Mouse (Mus musculus) CH12.LX (cell line): ENCODE results near the gene Ints3. TPM values are rescaled to one million over a fixed set of nuclear protein-coding genes. Genes with fewer than 3 reads are reported as not detected.

ENCODE experiments used
- DNase-seq: peaks from one replicate; pipeline ENCODE4 v3.0.0-alpha.2; 2013; ENCODE audit errors: extremely low read depth
- H3K27ac ChIP-seq: 2 replicates; pipeline ENCODE4 v1.5.1; 2012; ENCODE audit warnings: low read depth, mild to moderate bottlenecking, control low read depth, moderate library complexity; ENCODE audit not compliant: insufficient read depth
- H3K27me3 ChIP-seq: replicated peaks from 2 replicates; pipeline ENCODE3; 2012; ENCODE audit warnings: inconsistent platforms
- H3K36me3 ChIP-seq, 2 experiments: replicated peaks in 1 of 2; 2 replicates each; pipeline versions ENCODE3 to v1.6.1; 2012; ENCODE audit warnings: inconsistent platforms in 1 of 2, low read length in 1 of 2, mild to moderate bottlenecking in 1 of 2, mixed read lengths in 1 of 2, moderate library complexity in 1 of 2; ENCODE audit not compliant: control insufficient read depth in 1 of 2, insufficient read depth in 1 of 2
- H3K4me1 ChIP-seq, 2 experiments: 2 replicates each; pipeline ENCODE4 v1.6.1; 2012; ENCODE audit warnings: inconsistent platforms in 1 of 2, moderate library complexity in 1 of 2; ENCODE audit not compliant: insufficient read depth in 2 of 2, control insufficient read depth in 1 of 2
- H3K4me2 ChIP-seq: 2 replicates; pipeline ENCODE4 v1.6.1; 2012; ENCODE audit warnings: low read depth, mild to moderate bottlenecking, control low read depth; ENCODE audit not compliant: poor library complexity, insufficient read depth, severe bottlenecking
- H3K4me3 ChIP-seq, 3 experiments: fragments of 150-350 bp in 1 of 3; sonication (generic) in 1 of 3; replicated peaks in 1 of 3; 2 replicates each; pipeline versions ENCODE3 to v1.5.1; 2011 to 2012; ENCODE audit warnings: low read depth in 2 of 3, low read length in 2 of 3, mild to moderate bottlenecking in 2 of 3, moderate library complexity in 2 of 3, control low read depth in 1 of 3, improper control_type of control experiment in 1 of 3, inconsistent platforms in 1 of 3, mixed read lengths in 1 of 3; ENCODE audit not compliant: poor library complexity in 1 of 3
- H3K79me2 ChIP-seq: replicated peaks from 2 replicates; pipeline ENCODE4 v1.6.1; 2012; ENCODE audit warnings: mild to moderate bottlenecking, moderate library complexity; ENCODE audit not compliant: control insufficient read depth, poor library complexity, insufficient read depth, severe bottlenecking; ENCODE audit errors: extremely low read depth
- H3K9ac ChIP-seq: 2 replicates; pipeline ENCODE4 v1.6.1; 2012; ENCODE audit warnings: low read depth, mild to moderate bottlenecking, control low read depth, moderate library complexity; ENCODE audit not compliant: insufficient read depth
- H3K9me3 ChIP-seq: replicated peaks from 2 replicates; pipeline ENCODE3; 2012; ENCODE audit warnings: low read length, inconsistent platforms, mixed read lengths
- CTCF ChIP-seq, 2 experiments: IDR thresholded peaks in 1 of 2; conservative IDR thresholded peaks in 1 of 2; 2 replicates each; pipeline ENCODE4 v1.5.1; 2011 to 2012; ENCODE audit warnings: low read depth in 2 of 2, low read length in 2 of 2, improper control_type of control experiment in 1 of 2, inconsistent platforms in 1 of 2, mild to moderate bottlenecking in 1 of 2, moderate library complexity in 1 of 2
- ELF1 ChIP-seq: IDR thresholded peaks from 2 replicates; pipeline ENCODE4 v1.6.1; 2014; ENCODE audit warnings: low read depth, mild to moderate bottlenecking, inconsistent platforms, low read length, improper control_type of control experiment
- EP300 ChIP-seq: IDR thresholded peaks from 2 replicates; pipeline ENCODE4 v1.6.1; 2011; ENCODE audit warnings: low read length, improper control_type of control experiment
- GABPA ChIP-seq: IDR thresholded peaks from 2 replicates; pipeline ENCODE4 v1.6.1; 2012; ENCODE audit warnings: low read depth, low read length, improper control_type of control experiment, inconsistent platforms; ENCODE audit not compliant: insufficient replicate concordance
- HCFC1 ChIP-seq: IDR thresholded peaks from 2 replicates; pipeline ENCODE4 v1.6.1; 2012; ENCODE audit warnings: low read depth, mild to moderate bottlenecking, inconsistent platforms, low read length, improper control_type of control experiment
- IRF4 ChIP-seq: IDR thresholded peaks from 2 replicates; pipeline ENCODE4 v1.6.1; 2014; ENCODE audit warnings: low read depth, mild to moderate bottlenecking, inconsistent platforms, low read length, improper control_type of control experiment
- JUN ChIP-seq: IDR thresholded peaks from 2 replicates; pipeline ENCODE4 v1.6.1; 2011; ENCODE audit warnings: low read depth, mild to moderate bottlenecking, low read length, improper control_type of control experiment, moderate library complexity; ENCODE audit not compliant: insufficient read depth
- KAT2A ChIP-seq: IDR thresholded peaks from 2 replicates; pipeline ENCODE4 v1.6.1; 2012; ENCODE audit warnings: low read length, improper control_type of control experiment, inconsistent platforms; ENCODE audit not compliant: insufficient replicate concordance
- NELFE ChIP-seq: IDR thresholded peaks from 2 replicates; pipeline ENCODE4 v1.6.1; 2011; ENCODE audit warnings: low read depth, low read length, improper control_type of control experiment
- POLR2A ChIP-seq: IDR thresholded peaks from 2 replicates; pipeline ENCODE4 v1.6.1; 2011; ENCODE audit warnings: low read depth, mild to moderate bottlenecking, improper control_type of control experiment, low read length
- RAD21 ChIP-seq: IDR thresholded peaks from 2 replicates; pipeline ENCODE4 v1.6.1; 2011; ENCODE audit warnings: low read depth, mild to moderate bottlenecking, low read length, improper control_type of control experiment, moderate library complexity
- SIN3A ChIP-seq: IDR thresholded peaks from 2 replicates; pipeline ENCODE4 v1.6.1; 2012; ENCODE audit warnings: low read length, improper control_type of control experiment, inconsistent platforms
- SMC3 ChIP-seq: IDR thresholded peaks from 2 replicates; pipeline ENCODE4 v1.6.1; 2011; ENCODE audit warnings: low read depth, low read length, improper control_type of control experiment
- USF2 ChIP-seq: conservative IDR thresholded peaks from 2 replicates; pipeline ENCODE4 v1.6.1; 2011; ENCODE audit warnings: low read depth, low read length, improper control_type of control experiment
- dilution Hi-C: fragments of 300-500 bp; cut with MboI; formaldehyde crosslinking; loops from 2 replicates; pipeline ENCODE4 v1.14.3; 2020; ENCODE audit warnings: low sequenced_read_pairs; ENCODE audit not compliant: extremely low pct_unique_long_range_greater_than_20kb, extremely low pct_ligation_motif_present
- in situ Hi-C: fragments of 300-500 bp; cut with MboI; formaldehyde crosslinking; loops from 3 replicates; pipeline ENCODE4 v1.14.3; 2019; ENCODE audit warnings: low sequenced_read_pairs, low pct_ligation_motif_present, low pct_unique_long_range_greater_than_20kb, mixed read lengths
- polyA plus RNA-seq: library from polyadenylated mRNA; unstranded; fragments of >175 nt; gene quantifications from 2 replicates; pipeline ENCODE4 v1.2.1, GENCODE M21; 2012; ENCODE audit warnings: low read depth; ENCODE audit not compliant: insufficient read length
- total RNA-seq, 2 experiments: library from RNA; depleted of rRNA; stranded (reverse); fragments of 300-350 nt in 1 of 2; fragments of >200 nt in 1 of 2; gene quantifications; 2 replicates each; pipeline ENCODE4 v1.2.3; 2012 to 2014

Gene Ints3
- total and polyA plus RNA-seq, 3 experiments: 20.5 to 45.9 (median 30.7) TPM

DNA sequence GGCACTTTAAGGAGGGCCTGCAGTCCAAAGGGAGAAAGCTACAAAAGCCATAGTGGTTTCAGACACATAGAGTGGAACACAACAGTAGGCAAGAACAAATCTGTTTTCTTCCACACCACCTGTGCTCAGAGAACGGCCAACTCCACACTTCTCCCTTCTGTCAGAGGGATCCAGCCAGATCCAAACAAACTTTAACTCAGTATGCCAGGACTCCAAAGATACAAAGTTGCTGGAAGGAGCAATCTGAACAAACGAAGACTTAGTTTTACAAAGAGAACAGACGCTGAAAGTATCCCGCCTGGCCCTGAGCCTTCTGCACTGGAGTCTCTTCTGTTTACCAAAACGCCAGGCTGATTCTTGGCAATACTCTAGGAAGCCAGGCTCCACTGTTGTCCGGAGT lies 12.7 kb downstream of the Ints3 start (continued):
- TF ChIP-seq EP300 (no peak), USF2 (no peak), ELF1 (no peak)

DNA sequence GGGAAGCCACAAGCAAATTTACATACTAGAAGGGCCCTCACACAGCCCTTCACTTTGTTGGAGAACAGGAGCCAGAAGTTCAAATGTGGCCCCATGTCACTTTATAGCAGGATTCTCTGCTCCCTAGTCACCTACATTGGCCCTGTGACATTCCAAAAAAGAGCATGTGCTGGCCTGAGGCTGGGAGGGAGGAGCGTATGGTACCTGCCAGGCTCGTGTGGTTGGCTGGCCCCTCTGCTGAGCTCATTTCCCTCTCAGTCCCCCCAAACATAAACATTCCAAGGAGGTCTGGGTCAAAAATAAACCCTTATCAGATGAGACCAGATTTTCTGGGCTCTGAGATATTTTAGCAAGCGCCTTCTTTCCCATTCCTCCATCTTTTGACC lies 20.4 kb downstream of the Ints3 start:
- no peaks in the 10 kb centered on the region for H3K27me3 ChIP-seq
- TF ChIP-seq SIN3A: no peak
- no peak for TF ChIP-seq GABPA
- no peak for TF ChIP-seq KAT2A
- H3K4me2 ChIP-seq: no peak overlapping the region
- peaks cover 56 to 99% of the 10 kb centered on the region in 2 experiments for H3K36me3 ChIP-seq
- no peaks in the 10 kb centered on the region for H3K9me3 ChIP-seq
- dilution Hi-C loops: no loop called here
- no peak overlapping the region for H3K9ac ChIP-seq
- H3K79me2 ChIP-seq: no peaks in the 10 kb centered on the region
- H3K4me3 ChIP-seq: no peak overlapping the region
- H3K4me1 ChIP-seq: no peaks in the 10 kb centered on the region
- in situ Hi-C loops: no loop called here
- no peak overlapping the region for H3K27ac ChIP-seq
- no peak for DNase-seq

DNA sequence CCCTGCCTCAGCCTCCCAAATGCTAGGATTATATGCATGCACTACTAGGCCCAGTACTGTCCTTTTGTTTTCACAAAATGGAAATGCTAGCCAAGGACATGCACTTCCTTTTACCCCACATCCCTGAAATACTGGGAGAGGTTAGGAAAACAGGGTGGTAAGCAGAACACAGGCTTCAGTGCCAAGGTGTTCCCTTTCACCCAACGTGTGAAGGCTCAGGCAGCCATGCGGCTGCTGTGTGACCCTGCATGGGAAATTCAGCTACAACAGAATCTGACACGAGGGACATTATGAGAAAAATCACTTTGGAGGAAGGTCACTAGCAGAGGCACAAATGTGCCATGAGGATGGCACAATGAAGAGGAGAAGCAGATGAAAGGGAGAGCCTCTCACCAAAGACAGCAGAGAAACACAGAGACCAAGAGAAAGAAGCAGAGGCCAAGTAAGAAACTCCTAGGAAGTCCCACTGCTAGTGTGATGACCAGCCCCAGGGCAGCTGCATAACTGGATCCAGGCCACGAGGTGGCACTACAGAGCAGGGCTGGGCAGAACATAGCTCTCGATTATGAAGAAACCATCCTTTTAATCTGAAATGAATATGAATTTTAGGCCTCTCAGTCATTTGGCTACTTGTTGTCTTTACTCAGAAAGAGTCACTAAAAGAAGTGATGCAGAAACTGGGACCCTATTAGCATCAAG lies 21.0 kb downstream of the Ints3 start:
- H3K27ac ChIP-seq: no peak overlapping the region
- H3K27me3 ChIP-seq: no peaks in the 10 kb centered on the region
- H3K4me2 ChIP-seq: no peak overlapping the region
- no peaks in the 10 kb centered on the region for H3K4me1 ChIP-seq
- peaks cover 59 to 99% of the 10 kb centered on the region in 2 experiments for H3K36me3 ChIP-seq
- dilution Hi-C loops: no loop called here
- H3K9ac ChIP-seq: no peak overlapping the region
- H3K4me3 ChIP-seq: no peak overlapping the region
- in situ Hi-C loops: no loop called here
- no peaks in the 10 kb centered on the region for H3K79me2 ChIP-seq
- H3K9me3 ChIP-seq: no peaks in the 10 kb centered on the region
- peak; percentile 59 for DNase-seq
- TF ChIP-seq HCFC1: no peak
- no peak for TF ChIP-seq IRF4
- peak; percentile 77 for TF ChIP-seq RAD21
- no peak for TF ChIP-seq POLR2A
- TF ChIP-seq SIN3A: no peak
- TF ChIP-seq NELFE: no peak
- TF ChIP-seq JUN: no peak
- TF ChIP-seq SMC3: peak; percentile 95
- peak; percentile 69 to 91 for TF ChIP-seq CTCF (conservative IDR thresholded peaks at IDR 0.05 in 1 of 2, IDR thresholded peaks at IDR 0.05 in 1 of 2; ENCODE audit: low read depth in 2 of 2, low read length in 2 of 2)
